18 mouse cellular contexts compared by ENCODE assay signal in genomic region chr5:73775775-73776548, GRCm38 (mm10).
DNase-seq lines count a peak whose midpoint lies in the region; ATAC-seq and TF ChIP-seq lines count a peak whose summit lies in the region.
"Had no signal": no experiment of that assay in that cellular context is flagged by ENCODE, and none has a peak within 500 bp of the region (broad histone marks: within the 10 kb centered on the region; RNA-seq: fewer than 3 reads in every experiment).

No protein-coding gene starts in this region.

- H3K27ac ChIP-seq in kidney, embryonic 16.5 days (ENCODE audit: low read length), result peak overlapping the region; percentile 13; the same call in 1 of the 2 replicates
- H3K27ac ChIP-seq in kidney, embryonic 14.5 days (ENCODE audit: low read depth, low read length), result no peak overlapping the region; the same call in 1 of the 2 replicates
- peak overlapping the region; percentile 39; the same call in 1 of the 2 replicates for H3K27ac ChIP-seq in embryonic facial prominence, embryonic 14.5 days (replicated peaks; ENCODE audit: low read depth, low read length)
- H3K27ac ChIP-seq in limb, embryonic 14.5 days (replicated peaks; ENCODE audit: low read depth, low read length), result peak overlapping the region; percentile 44
- H3K27ac ChIP-seq: hindbrain, embryonic 10.5 days; liver, embryonic 13.5 days had no signal

- no peak overlapping the region for H3K4me3 ChIP-seq in kidney, embryonic 16.5 days (ENCODE audit: low read length)
- H3K4me3 ChIP-seq in kidney, embryonic 14.5 days (ENCODE audit: low read length), result no peak overlapping the region
- no peak overlapping the region for H3K4me3 ChIP-seq in embryonic facial prominence, embryonic 14.5 days (ENCODE audit: low read depth, low read length)
- H3K4me3 ChIP-seq in limb, embryonic 14.5 days (replicated peaks; ENCODE audit: low read length), result no peak overlapping the region
- H3K4me3 ChIP-seq: hindbrain, embryonic 10.5 days; liver, embryonic 13.5 days had no signal

- peaks cover 2% of the 10 kb centered on the region; the same call in 1 of the 2 replicates for H3K4me1 ChIP-seq in kidney, embryonic 16.5 days (ENCODE audit: insufficient read depth, low read length)
- 0 out of 2 replicates have a peak, but pooled peaks cover 5% of the 10 kb centered on the region for H3K4me1 ChIP-seq in kidney, embryonic 14.5 days (ENCODE audit: control insufficient read depth, insufficient read depth, low read length)
- H3K4me1 ChIP-seq in embryonic facial prominence, embryonic 14.5 days (ENCODE audit: control insufficient read depth, insufficient read depth, low read length), result no peaks in the 10 kb centered on the region
- H3K4me1 ChIP-seq in limb, embryonic 14.5 days (ENCODE audit: control insufficient read depth, insufficient read depth, low read length), result peaks cover 20% of the 10 kb centered on the region
- H3K4me1 ChIP-seq: hindbrain, embryonic 10.5 days; liver, embryonic 13.5 days had no signal

- no peak for ATAC-seq in kidney, embryonic 16.5 days (ENCODE audit: low FRiP score, low TSS enrichment)
- no peak for ATAC-seq in kidney, embryonic 14.5 days (ENCODE audit: low FRiP score, low TSS enrichment)
- ATAC-seq in embryonic facial prominence, embryonic 14.5 days (ENCODE audit: low read depth), result no peak
- no peak for ATAC-seq in limb, embryonic 14.5 days (ENCODE audit: low FRiP score, low read depth)
- no peak for ATAC-seq in megakaryocyte, adult 5-6 weeks (ENCODE audit: poor library complexity, severe bottlenecking)
- ATAC-seq: forebrain, embryonic 16.5 days; inflammation-experienced regulatory T-cells, adult 6 months had no signal

- no peak overlapping the region for H3K9ac ChIP-seq in kidney, embryonic 16.5 days (replicated peaks; ENCODE audit: low read length)
- no peak overlapping the region for H3K9ac ChIP-seq in kidney, embryonic 14.5 days (ENCODE audit: low read depth, low read length)
- no peak overlapping the region for H3K9ac ChIP-seq in embryonic facial prominence, embryonic 14.5 days (ENCODE audit: low read depth, low read length)
- H3K9ac ChIP-seq in limb, embryonic 14.5 days (ENCODE audit: low read depth, low read length, severe bottlenecking), result no peak overlapping the region
- H3K9ac ChIP-seq: liver, embryonic 13.5 days had no signal

- peaks cover 8% of the 10 kb centered on the region; the same call in 1 of the 2 replicates for H3K9me3 ChIP-seq in kidney, embryonic 16.5 days (ENCODE audit: low read length)
- H3K9me3 ChIP-seq in kidney, embryonic 14.5 days (ENCODE audit: control insufficient read depth, low read length), result peaks cover 8% of the 10 kb centered on the region
- peaks cover 9% of the 10 kb centered on the region; the same call in 1 of the 2 replicates for H3K9me3 ChIP-seq in embryonic facial prominence, embryonic 14.5 days (ENCODE audit: control insufficient read depth, low read length)
- peaks cover 8% of the 10 kb centered on the region; the same call in 1 of the 2 replicates for H3K9me3 ChIP-seq in limb, embryonic 14.5 days (ENCODE audit: control insufficient read depth, low read length)
- H3K9me3 ChIP-seq: G1E; liver, embryonic 13.5 days had no signal

- H3K27me3 ChIP-seq in kidney, embryonic 16.5 days (ENCODE audit: insufficient read depth, low read length), result no peaks in the 10 kb centered on the region
- H3K27me3 ChIP-seq in kidney, embryonic 14.5 days (ENCODE audit: control insufficient read depth, insufficient read depth, low read length), result no peaks in the 10 kb centered on the region
- no peaks in the 10 kb centered on the region for H3K27me3 ChIP-seq in embryonic facial prominence, embryonic 14.5 days (replicated peaks; ENCODE audit: control insufficient read depth, insufficient read depth, low read length)
- no peaks in the 10 kb centered on the region for H3K27me3 ChIP-seq in limb, embryonic 14.5 days (ENCODE audit: control insufficient read depth, insufficient read depth, low read length)
- H3K27me3 ChIP-seq: liver, embryonic 13.5 days had no signal

- H3K36me3 ChIP-seq in kidney, embryonic 16.5 days (ENCODE audit: insufficient read depth, low read length), result no peaks in the 10 kb centered on the region
- no peaks in the 10 kb centered on the region for H3K36me3 ChIP-seq in kidney, embryonic 14.5 days (ENCODE audit: control insufficient read depth, insufficient read depth, low read length)
- H3K36me3 ChIP-seq in embryonic facial prominence, embryonic 14.5 days (ENCODE audit: control insufficient read depth, insufficient read depth, low read length), result no peaks in the 10 kb centered on the region
- H3K36me3 ChIP-seq in limb, embryonic 14.5 days (ENCODE audit: control insufficient read depth, insufficient read depth, low read length), result no peaks in the 10 kb centered on the region
- H3K36me3 ChIP-seq: G1E; hindbrain, embryonic 10.5 days; liver, embryonic 13.5 days had no signal

- no peak for DNase-seq in embryonic facial prominence, embryonic 14.5 days (ENCODE audit: low spot score)
- DNase-seq in limb, embryonic 14.5 days (ENCODE audit: low spot score), result no peak
- peak; percentile 62 for DNase-seq in lung, postnatal 36 days
- DNase-seq in thymus, adult 18-20 months, result no peak
- DNase-seq in cerebellum, postnatal 14 days, result no peak
- DNase-seq: adrenal gland, adult 8-10 months; cerebellum, adult 2 months; embryo, embryonic 11 days; kidney, postnatal 14 days; liver, embryonic 13.5 days; thymus, postnatal 25 days had no signal

- H3K4me2 ChIP-seq in kidney, embryonic 16.5 days (replicated peaks; ENCODE audit: low read depth, low read length), result no peak overlapping the region
- no peak overlapping the region for H3K4me2 ChIP-seq in kidney, embryonic 14.5 days (replicated peaks; ENCODE audit: low read depth, low read length)
- H3K4me2 ChIP-seq in embryonic facial prominence, embryonic 14.5 days (ENCODE audit: low read depth, low read length), result no peak overlapping the region
- H3K4me2 ChIP-seq in limb, embryonic 14.5 days (replicated peaks; ENCODE audit: low read depth, low read length, severe bottlenecking), result no peak overlapping the region
- H3K4me2 ChIP-seq: liver, embryonic 13.5 days had no signal

- no peak for TF ChIP-seq POLR2A in limb, embryonic 14.5 days (IDR thresholded peaks at IDR 0.05; ENCODE audit: borderline replicate concordance, extremely low read depth, insufficient read depth, insufficient read length)

- 75% methylated on average over 7 of the region's 7 CpGs for WGBS in kidney, embryonic 16.5 days
- 86% methylated on average over 7 of the region's 7 CpGs for WGBS in kidney, embryonic 14.5 days
- 79% methylated on average over 7 of the region's 7 CpGs for WGBS in embryonic facial prominence, embryonic 14.5 days
- WGBS in limb, embryonic 14.5 days, result 80% methylated on average over 7 of the region's 7 CpGs
